8 mouse cellular contexts compared by ENCODE assay signal in genomic region chr2:153239860-153240480, GRCm38 (mm10). TPM values are rescaled to one million over a fixed set of nuclear protein-coding genes. Genes with fewer than 3 reads are reported as not detected.
DNase-seq lines count a peak whose midpoint lies in the region; ATAC-seq lines count a peak whose summit lies in the region.

No protein-coding gene starts in this region.

- no peak for ATAC-seq in megakaryocyte, adult 5-6 weeks (ENCODE audit: poor library complexity, severe bottlenecking)
- ATAC-seq in hindbrain, embryonic 15.5 days (ENCODE audit: low FRiP score, low read depth) = no peak
- no peak for ATAC-seq in midbrain, embryonic 14.5 days (ENCODE audit: low FRiP score, low TSS enrichment)

- 10% methylated on average over 22 of the region's 22 CpGs for WGBS in hindbrain, embryonic 15.5 days
- WGBS in midbrain, embryonic 14.5 days = 1% methylated on average over 22 of the region's 22 CpGs

- H3K36me3 ChIP-seq in megakaryocyte, embryonic 14.5 days (replicated peaks; ENCODE audit: low read length) = peaks cover 52% of the 10 kb centered on the region
- peaks cover 13% of the 10 kb centered on the region for H3K36me3 ChIP-seq in hindbrain, embryonic 15.5 days
- H3K36me3 ChIP-seq in midbrain, embryonic 14.5 days (ENCODE audit: control insufficient read depth, insufficient read depth, low read length) = peaks cover 12% of the 10 kb centered on the region

- H3K27me3 ChIP-seq in megakaryocyte, embryonic 14.5 days (replicated peaks) = no peaks in the 10 kb centered on the region
- no peaks in the 10 kb centered on the region for H3K27me3 ChIP-seq in hindbrain, embryonic 15.5 days
- no peaks in the 10 kb centered on the region for H3K27me3 ChIP-seq in midbrain, embryonic 14.5 days (ENCODE audit: control insufficient read depth, insufficient read depth, low read length)

- peak overlapping the region; percentile 82 for H3K4me2 ChIP-seq in hindbrain, embryonic 15.5 days
- peak overlapping the region; percentile 71 for H3K4me2 ChIP-seq in midbrain, embryonic 14.5 days (ENCODE audit: low read length)

- peak overlapping the region; percentile 97 for H3K4me3 ChIP-seq in megakaryocyte, embryonic 14.5 days (replicated peaks)
- H3K4me3 ChIP-seq in hindbrain, embryonic 15.5 days = peak overlapping the region; percentile 99
- H3K4me3 ChIP-seq in midbrain, embryonic 14.5 days (replicated peaks; ENCODE audit: low read depth, low read length) = peak overlapping the region; percentile 94

- peak; percentile 43 for DNase-seq in embryo, embryonic 10 days (ENCODE audit: low spot score)
- peak; percentile 53 for DNase-seq in midbrain, embryonic 14.5 days
- DNase-seq in c-Kit-positive CD71-positive TER-119-positive erythroid progenitor cells, embryonic 14.5 days (ENCODE audit: low spot score) = no peak
- no peak for DNase-seq in left cerebral cortex, postnatal 14 days (ENCODE audit: low spot score in 2 of 2)
- DNase-seq in right cerebral cortex, postnatal 36 days (ENCODE audit: low spot score in 2 of 2) = no peak

- intact Hi-C loops in left cerebral cortex, postnatal 14 days (cut with DNase I) = loop anchor here (2.0 kb wide), 1 partner anchor 79 kb away; the partner anchor contains the start of gene Tm9sf4

- H3K9ac ChIP-seq in hindbrain, embryonic 15.5 days = peak overlapping the region; percentile 99
- peak overlapping the region; percentile 99 for H3K9ac ChIP-seq in midbrain, embryonic 14.5 days (replicated peaks; ENCODE audit: low read length)

- H3K9me3 ChIP-seq in megakaryocyte, embryonic 14.5 days = no peaks in the 10 kb centered on the region
- no peaks in the 10 kb centered on the region for H3K9me3 ChIP-seq in hindbrain, embryonic 15.5 days
- no peaks in the 10 kb centered on the region for H3K9me3 ChIP-seq in midbrain, embryonic 14.5 days (ENCODE audit: control insufficient read depth, low read length)

- H3K4me1 ChIP-seq in megakaryocyte, embryonic 14.5 days = peaks cover 76% of the 10 kb centered on the region
- peaks cover 42% of the 10 kb centered on the region for H3K4me1 ChIP-seq in hindbrain, embryonic 15.5 days (replicated peaks)
- peaks cover 30% of the 10 kb centered on the region for H3K4me1 ChIP-seq in midbrain, embryonic 14.5 days (ENCODE audit: control insufficient read depth, insufficient read depth, low read length)

- 0 out of 2 replicates have a peak overlapping the region, but pooled peaks have one; percentile 38 for H3K27ac ChIP-seq in hindbrain, embryonic 15.5 days (replicated peaks)
- 0 out of 2 replicates have a peak overlapping the region, but pooled peaks have one; percentile 21 for H3K27ac ChIP-seq in midbrain, embryonic 14.5 days (replicated peaks; ENCODE audit: low read depth, low read length)

RNA-seq across cellular contexts. Expression of gene Plagl2, which starts 1.3 kb away (rescaled TPM):
- 5.7 and 6.8 TPM in 2 replicates for polyA plus RNA-seq in megakaryocyte, embryonic 14.5 days (2012; ENCODE audit: insufficient read depth, low replicate concordance)
- 40.6 and 43.8 TPM in 2 replicates for total RNA-seq in megakaryocyte, adult 5-6 weeks (2015)
- total RNA-seq in megakaryocyte, adult 5-6 weeks (2017) = 5.7 and 9.1 TPM in 2 replicates
- polyA plus RNA-seq in hindbrain, embryonic 15.5 days (2015; fragmentation: Nextera tagmentation; extraction: Ambion mirVana) = 5.8 and 6.2 TPM in 2 replicates
- 7.3 and 11.5 TPM in 2 replicates for polyA plus RNA-seq in midbrain, embryonic 14.5 days (2014; fragmentation: Nextera tagmentation; extraction: Ambion mirVana)
- total RNA-seq in left cerebral cortex, postnatal 14 days (2021) = 1 to 10 TPM; 4.4 to 4.5 TPM

RNA-seq across cellular contexts. Expression of gene Pofut1, which starts 1.4 kb away (rescaled TPM):
- polyA plus RNA-seq in megakaryocyte, embryonic 14.5 days (2012; ENCODE audit: insufficient read depth, low replicate concordance) = 2.1 and 3.0 TPM in 2 replicates
- 6.2 and 8.1 TPM in 2 replicates for total RNA-seq in megakaryocyte, adult 5-6 weeks (2015)
- 12.2 and 12.8 TPM in 2 replicates for total RNA-seq in megakaryocyte, adult 5-6 weeks (2017)
- polyA plus RNA-seq in hindbrain, embryonic 15.5 days (2015; fragmentation: Nextera tagmentation; extraction: Ambion mirVana) = 5.5 and 5.6 TPM in 2 replicates
- 5.6 and 6.0 TPM in 2 replicates for polyA plus RNA-seq in midbrain, embryonic 14.5 days (2014; fragmentation: Nextera tagmentation; extraction: Ambion mirVana)
- 10 to 100 TPM; 14.3 to 17.4 TPM for total RNA-seq in left cerebral cortex, postnatal 14 days (2021)

RNA-seq across cellular contexts. Expression of gene Tspyl3, which starts 14.7 kb away (rescaled TPM):
- polyA plus RNA-seq in megakaryocyte, embryonic 14.5 days (2012; ENCODE audit: insufficient read depth, low replicate concordance) = 3.3 and 3.6 TPM in 2 replicates
- 5.6 and 6.2 TPM in 2 replicates for total RNA-seq in megakaryocyte, adult 5-6 weeks (2015)
- total RNA-seq in megakaryocyte, adult 5-6 weeks (2017) = 4.0 and 6.5 TPM in 2 replicates
- 42.5 and 46.9 TPM in 2 replicates for polyA plus RNA-seq in hindbrain, embryonic 15.5 days (2015; fragmentation: Nextera tagmentation; extraction: Ambion mirVana)
- polyA plus RNA-seq in midbrain, embryonic 14.5 days (2014; fragmentation: Nextera tagmentation; extraction: Ambion mirVana) = 30.2 and 37.5 TPM in 2 replicates
- 10 to 100 TPM; 30.0 to 30.7 TPM for total RNA-seq in left cerebral cortex, postnatal 14 days (2021)

RNA-seq across cellular contexts. Expression of gene Kif3b, which starts 51.2 kb away (rescaled TPM):
- 0.89 TPM in 1 of 2 replicates, not detected in the other for polyA plus RNA-seq in megakaryocyte, embryonic 14.5 days (2012; ENCODE audit: insufficient read depth, low replicate concordance)
- 13.2 and 16.5 TPM in 2 replicates for total RNA-seq in megakaryocyte, adult 5-6 weeks (2015)
- total RNA-seq in megakaryocyte, adult 5-6 weeks (2017) = 23.5 and 30.2 TPM in 2 replicates
- 22.8 and 23.1 TPM in 2 replicates for polyA plus RNA-seq in hindbrain, embryonic 15.5 days (2015; fragmentation: Nextera tagmentation; extraction: Ambion mirVana)
- 17.0 and 18.6 TPM in 2 replicates for polyA plus RNA-seq in midbrain, embryonic 14.5 days (2014; fragmentation: Nextera tagmentation; extraction: Ambion mirVana)
- total RNA-seq in left cerebral cortex, postnatal 14 days (2021) = 10 to 100 TPM; 69.2 to 74.3 TPM

Comparison
In these comparisons a context has a peak if more than half of its experiments do, and no peak if none do; other contexts are left out.
1. DNase-seq: peak in embryo, embryonic 10 days (single experiment) and midbrain, embryonic 14.5 days (single experiment); none in c-Kit-positive CD71-positive TER-119-positive erythroid progenitor cells, embryonic 14.5 days (single experiment), left cerebral cortex, postnatal 14 days (0 of 2) and right cerebral cortex, postnatal 36 days (0 of 2).
2. Peak in every context shown above with its lines, with median percentiles within 50 percentile points of each other: H3K4me3 ChIP-seq.